Mouse (Mus musculus) ovary, postnatal 36 days (tissue): ENCODE results near the gene Adcy9.

Experiments
- DNase-seq: peaks from one replicate; pipeline ENCODE4 v3.0.0; 2022; ENCODE audit warnings: low spot score, mixed read lengths

Adcy9 gene

GRCm38 (mm10) chr16:4318001-4318526 is 102.2 kb downstream of the Adcy9 start:
- DNase-seq = peak; percentile 34

- peak; percentile 79 for DNase-seq
Measured at GRCm38 (mm10) chr16:4316094-4316474, 104.2 kb downstream of the Adcy9 start.

- no peak for DNase-seq
Measured at GRCm38 (mm10) chr16:4315352-4316093, 104.8 kb downstream of the Adcy9 start.

GRCm38 (mm10) chr16:4314891-4315290 is 105.4 kb downstream of the Adcy9 start:
- no peak for DNase-seq

- no peak for DNase-seq
Measured at GRCm38 (mm10) chr16:4312018-4312417, 108.3 kb downstream of the Adcy9 start.

GRCm38 (mm10) chr16:4311608-4312007 is 108.7 kb downstream of the Adcy9 start:
- no peak for DNase-seq

GRCm38 (mm10) chr16:4307795-4308194 is 112.5 kb downstream of the Adcy9 start:
- DNase-seq = no peak

- no peak for DNase-seq
Measured at GRCm38 (mm10) chr16:4304176-4304922, 115.9 kb downstream of the Adcy9 start.

- no peak for DNase-seq
Measured at GRCm38 (mm10) chr16:4303554-4303953, 116.7 kb downstream of the Adcy9 start.

GRCm38 (mm10) chr16:4300280-4300679 is 120.0 kb downstream of the Adcy9 start:
- no peak for DNase-seq

GRCm38 (mm10) chr16:4293259-4293658 is 127.0 kb downstream of the Adcy9 start:
- no peak for DNase-seq

- DNase-seq = no peak
Measured at GRCm38 (mm10) chr16:4289507-4289906, 130.8 kb downstream of the Adcy9 start.

- no peak for DNase-seq
Measured at GRCm38 (mm10) chr16:4286593-4286992, 133.7 kb downstream of the Adcy9 start.

- DNase-seq = no peak
Measured at GRCm38 (mm10) chr16:4285257-4285656, 135.0 kb downstream of the Adcy9 start.

GRCm38 (mm10) chr16:4283267-4283851 is 136.9 kb downstream of the Adcy9 start:
- no peak for DNase-seq

GRCm38 (mm10) chr16:4281470-4281869 is 138.8 kb downstream of the Adcy9 start:
- DNase-seq = no peak

- no peak for DNase-seq
Measured at GRCm38 (mm10) chr16:4280949-4281348, 139.3 kb downstream of the Adcy9 start.

GRCm38 (mm10) chr16:4279601-4280000 is 140.7 kb downstream of the Adcy9 start:
- DNase-seq = no peak

- no peak for DNase-seq
Measured at GRCm38 (mm10) chr16:4276621-4277020, 143.7 kb downstream of the Adcy9 start.

- no peak for DNase-seq
Measured at GRCm38 (mm10) chr16:4276151-4276550, 144.1 kb downstream of the Adcy9 start.

GRCm38 (mm10) chr16:4273702-4274476 is 146.4 kb downstream of the Adcy9 start:
- peak; percentile 50 for DNase-seq

- no peak for DNase-seq
Measured at GRCm38 (mm10) chr16:4272254-4272653, 148.0 kb downstream of the Adcy9 start.
